Mouse (Mus musculus) embryonic stem cell, embryonic (primary cell): ENCODE results near the gene Qser1.

Source experiments
- CTCF ChIA-PET, 4 experiments: fragments of 300-600 bp in 2 of 4; fragments of 350-600 bp in 2 of 4; sonication (Branson Sonifier 250); formaldehyde crosslinking; loops; one replicate each; lab custom pipeline; 2022; ENCODE audit warnings: inconsistent platforms in 2 of 4; lab: Charles Lee
- POLR2A ChIA-PET, 4 experiments: fragments of 300-600 bp in 2 of 4; fragments of 350-600 bp in 2 of 4; sonication (Branson Sonifier 250); formaldehyde crosslinking; loops; one replicate each; lab custom pipeline; 2022; ENCODE audit warnings: antibody characterized with exemption in 4 of 4, inconsistent platforms in 1 of 4; lab: Charles Lee

The Qser1 gene

GRCm38 (mm10) chr2:104763134-104763703 lies 53.3 kb downstream of the Qser1 start:
- ChIA-PET CTCF (interaction anchor here in 3 of 4 experiments (0.7 to 1.3 kb wide), 6 partner anchors 29 to 78 kb away, joined by 3 to 4 read pairs (median 4); no protein-coding TSS in a partner anchor), POLR2A (interaction anchor here in 1 of 4 experiments (1.0 to 1.4 kb wide), 3 partner anchors 8 to 21 kb away, joined by 3 to 4 read pairs (median 3); no protein-coding TSS in a partner anchor)

GRCm38 (mm10) chr2:104750611-104751010 lies 65.9 kb downstream of the Qser1 start:
- CTCF ChIA-PET: interaction anchor here (0.6 to 8.3 kb wide), 7 partner anchors 10 to 82 kb away, joined by 3 to 60 read pairs (median 7); no protein-coding TSS in a partner anchor
- POLR2A ChIA-PET: interaction anchor here in 2 of 4 experiments (1.0 to 1.9 kb wide), 4 partner anchors 8 to 40 kb away, joined by 3 to 6 read pairs (median 4); partner anchors contain the start of genes Depdc7 (in 1 of the 2) and Tcp11l1 (in 1 of the 2)

- CTCF ChIA-PET: interaction anchor here (0.7 to 8.3 kb wide), 6 partner anchors 63 to 166 kb away, joined by 3 to 60 read pairs (median 9); no protein-coding TSS in a partner anchor
- POLR2A ChIA-PET: interaction anchor here in 2 of 4 experiments (0.7 to 1.1 kb wide), 2 partner anchors 14 to 64 kb away, joined by 4 read pairs; no protein-coding TSS in a partner anchor
These were observed 67.8 kb downstream of the Qser1 start for GRCm38 (mm10) chr2:104748652-104749183.

- ChIA-PET POLR2A (interaction anchor here in 3 of 4 experiments (0.6 to 7.4 kb wide), 20 partner anchors 8 to 282 kb away, joined by 3 to 89 read pairs (median 4); partner anchors contain the start of gene Cstf3 (in 2 of the 3)), CTCF (interaction anchor here (0.6 to 3.7 kb wide), 7 partner anchors 9 to 451 kb away, joined by 3 to 26 read pairs (median 5); no protein-coding TSS in a partner anchor)
These were observed 70.3 kb downstream of the Qser1 start for GRCm38 (mm10) chr2:104746251-104746650.

GRCm38 (mm10) chr2:104743971-104744370 lies 72.6 kb downstream of the Qser1 start:
- CTCF ChIA-PET: interaction anchor here in 3 of 4 experiments (1.2 to 3.7 kb wide), 3 partner anchors 58 to 59 kb away, joined by 3 to 26 read pairs (median 4); no protein-coding TSS in a partner anchor

GRCm38 (mm10) chr2:104743160-104743559 lies 73.4 kb downstream of the Qser1 start:
- ChIA-PET CTCF (interaction anchor here in 3 of 4 experiments (1.2 to 2.8 kb wide), 3 partner anchors 58 kb away, joined by 3 to 11 read pairs (median 10); no protein-coding TSS in a partner anchor), POLR2A (interaction anchor here in 3 of 4 experiments (0.6 to 7.4 kb wide), 43 partner anchors 8 to 933 kb away, joined by 3 to 89 read pairs (median 6); partner anchors contain the start of genes Cstf3 (in 3 of the 3), Tcp11l1 (in 3 of the 3), A930018P22Rik (in 1 of the 3) and Hipk3 (in 1 of the 3))

More at GRCm38 (mm10) chr2:104743971-104744370, 72.6 kb downstream of the Qser1 start:
- POLR2A ChIA-PET: interaction anchor here in 2 of 4 experiments (0.6 to 7.4 kb wide), 15 partner anchors 10 to 621 kb away, joined by 3 to 89 read pairs (median 4); partner anchors contain the start of genes A930018P22Rik (in 1 of the 2), Hipk3 (in 1 of the 2) and Tcp11l1 (in 1 of the 2)

- ChIA-PET CTCF (interaction anchor here in 2 of 4 experiments (2.4 to 2.8 kb wide), 2 partner anchors 57 kb away, joined by 10 to 11 read pairs; no protein-coding TSS in a partner anchor), POLR2A (interaction anchor here in 3 of 4 experiments (0.6 to 7.4 kb wide), 51 partner anchors 9 to 933 kb away, joined by 3 to 89 read pairs (median 4); partner anchors contain the start of genes Cstf3 (in 3 of the 3), Tcp11l1 (in 3 of the 3), A930018P22Rik (in 1 of the 3) and Hipk3 (in 1 of the 3))
These were observed 73.9 kb downstream of the Qser1 start, which contains the start of gene Depdc7 for GRCm38 (mm10) chr2:104742741-104743064. Gene Depdc7 (minus strand): TSS chr2:104742878.

GRCm38 (mm10) chr2:104741896-104742740 lies 74.4 kb downstream of the Qser1 start:
- ChIA-PET POLR2A (interaction anchor here (0.6 to 7.4 kb wide), 66 partner anchors 9 to 932 kb away, joined by 3 to 89 read pairs (median 5); partner anchors contain the start of genes Cstf3 (in 3 of the 4), Tcp11l1 (in 3 of the 4), A930018P22Rik (in 1 of the 4) and Hipk3 (in 1 of the 4)), CTCF (interaction anchor here in 2 of 4 experiments (0.9 to 2.8 kb wide), 3 partner anchors 57 to 146 kb away, joined by 3 to 11 read pairs (median 10); no protein-coding TSS in a partner anchor)

GRCm38 (mm10) chr2:104741015-104741758 lies 75.4 kb downstream of the Qser1 start:
- POLR2A ChIA-PET: interaction anchor here (0.6 to 7.4 kb wide), 49 partner anchors 8 to 618 kb away, joined by 3 to 89 read pairs (median 6); partner anchors contain the start of genes Cstf3 (in 3 of the 4), Tcp11l1 (in 3 of the 4), A930018P22Rik (in 1 of the 4) and Pin1rt1 (in 1 of the 4)
- CTCF ChIA-PET: interaction anchor here in 2 of 4 experiments (0.9 to 2.8 kb wide), 4 partner anchors 9 to 147 kb away, joined by 3 to 11 read pairs (median 7); no protein-coding TSS in a partner anchor

GRCm38 (mm10) chr2:104740248-104740949 lies 76.2 kb downstream of the Qser1 start:
- POLR2A ChIA-PET: interaction anchor here (0.6 to 7.4 kb wide), 24 partner anchors 7 to 617 kb away, joined by 3 to 89 read pairs (median 8); partner anchors contain the start of genes Tcp11l1 (in 3 of the 4), A930018P22Rik (in 1 of the 4) and Cstf3 (in 1 of the 4)
- CTCF ChIA-PET: interaction anchor here in 2 of 4 experiments (1.1 to 2.8 kb wide), 2 partner anchors 10 to 55 kb away, joined by 4 to 11 read pairs; no protein-coding TSS in a partner anchor

GRCm38 (mm10) chr2:104739691-104740090 lies 76.9 kb downstream of the Qser1 start:
- CTCF ChIA-PET: no interaction called here
- POLR2A ChIA-PET: interaction anchor here in 3 of 4 experiments (0.6 to 5.7 kb wide), 7 partner anchors 12 to 55 kb away, joined by 3 to 34 read pairs (median 4); partner anchors contain the start of gene Tcp11l1 (in 1 of the 3)

- CTCF ChIA-PET: interaction anchor here in 1 of 4 experiments (0.9 kb wide), 1 partner anchor 51 kb away, joined by 3 read pairs; no protein-coding TSS in a partner anchor
- POLR2A ChIA-PET: interaction anchor here in 2 of 4 experiments (0.8 to 1.6 kb wide), 6 partner anchors 10 to 146 kb away, joined by 3 to 6 read pairs (median 4); partner anchors contain the start of genes Cstf3 (in 1 of the 2) and Tcp11l1 (in 1 of the 2)
These were observed 80.3 kb downstream of the Qser1 start for GRCm38 (mm10) chr2:104736241-104736640.

- POLR2A ChIA-PET: interaction anchor here (0.5 to 5.2 kb wide), 33 partner anchors 9 to 1435 kb away, joined by 3 to 89 read pairs (median 4); partner anchors contain the start of genes Depdc7 (in 3 of the 4), Cstf3 (in 2 of the 4), Tcp11l1 (in 2 of the 4) and Pin1rt1 (in 1 of the 4)
- CTCF ChIA-PET: interaction anchor here in 2 of 4 experiments (1.0 to 1.9 kb wide), 3 partner anchors 47 to 48 kb away, joined by 4 to 8 read pairs (median 5); no protein-coding TSS in a partner anchor
These were observed 83.9 kb downstream of the Qser1 start for GRCm38 (mm10) chr2:104732562-104733256.

- ChIA-PET POLR2A (interaction anchor here (0.6 to 5.2 kb wide), 28 partner anchors 7 to 301 kb away, joined by 3 to 89 read pairs (median 4); partner anchors contain the start of genes Depdc7 (in 3 of the 4), Cstf3 (in 2 of the 4), Tcp11l1 (in 2 of the 4) and Pin1rt1 (in 1 of the 4)), CTCF (interaction anchor here in 1 of 4 experiments (1.7 kb wide), 1 partner anchor 47 kb away, joined by 4 read pairs; no protein-coding TSS in a partner anchor)
These were observed 84.5 kb downstream of the Qser1 start for GRCm38 (mm10) chr2:104732033-104732444.
